Mouse (Mus musculus) kidney, embryonic 16.5 days (tissue): ENCODE results near the gene Chchd6. TPM values are rescaled to one million over a fixed set of nuclear protein-coding genes. Genes with fewer than 3 reads are reported as not detected.

Experiments used
- ATAC-seq: fragments of 200-750 bp; cut with Nextera tagmentation; 2 replicates; pipeline ENCODE4 v1.8.0; 2017; ENCODE audit warnings: moderate TSS enrichment; ENCODE audit not compliant: low FRiP score, low TSS enrichment
- H3K27ac ChIP-seq: fragments of 300-500 bp; sonication (generic); 2 replicates; pipeline ENCODE4 v1.5.1; 2014; ENCODE audit warnings: low read length
- H3K27me3 ChIP-seq: fragments of 300-500 bp; sonication (generic); 2 replicates; pipeline ENCODE4 v1.6.1; 2014; ENCODE audit warnings: low read length, control low read depth, mixed read lengths; ENCODE audit not compliant: insufficient read depth
- H3K36me3 ChIP-seq: fragments of 300-500 bp; sonication (generic); 2 replicates; pipeline ENCODE4 v1.6.1; 2014; ENCODE audit warnings: low read length, control low read depth, mixed read lengths; ENCODE audit not compliant: insufficient read depth
- H3K4me1 ChIP-seq: fragments of 300-500 bp; sonication (generic); 2 replicates; pipeline ENCODE4 v1.6.1; 2014; ENCODE audit warnings: low read length, control low read depth, mixed read lengths; ENCODE audit not compliant: insufficient read depth
- H3K4me2 ChIP-seq: fragments of 300-500 bp; sonication (generic); replicated peaks from 2 replicates; pipeline ENCODE4 v1.6.1; 2014; ENCODE audit warnings: low read depth, low read length
- H3K4me3 ChIP-seq: fragments of 300-500 bp; sonication (generic); 2 replicates; pipeline ENCODE4 v1.5.1; 2014; ENCODE audit warnings: mild to moderate bottlenecking, low read length
- H3K9ac ChIP-seq: fragments of 300-500 bp; sonication (generic); replicated peaks from 2 replicates; pipeline ENCODE4 v1.6.1; 2014; ENCODE audit warnings: low read length
- H3K9me3 ChIP-seq: fragments of 300-500 bp; sonication (generic); 2 replicates; pipeline ENCODE4 v1.6.1; 2016; ENCODE audit warnings: low read length, control low read depth
- WGBS: fragments of 180-500 bp; shearing (Covaris S2); extraction: QIAGEN DNeasy Blood & Tissue Kit; methylation state at CpG from one replicate; pipeline ENCODE4 v1.1.7; 2014; 5-methylcytosine and 5-hydroxymethylcytosine counted together
- polyA plus RNA-seq: library from polyadenylated mRNA; unstranded; fragments of >200 nt; fragmentation: Nextera tagmentation; extraction: Ambion mirVana; gene quantifications from 2 replicates; pipeline ENCODE4 v1.2.1, GENCODE M21; 2015

Gene Chchd6
- polyA plus RNA-seq, 1 experiment from 2014 or later, result 72.3 TPM

GRCm38 (mm10) chr6:89595777-89596146, 310 bp upstream of the Chchd6 start:
- H3K27me3 ChIP-seq, result no peaks in the 10 kb centered on the region
- peak; percentile 40 for ATAC-seq
- no peak overlapping the region for H3K27ac ChIP-seq
- H3K4me2 ChIP-seq, result peak overlapping the region; percentile 85
- H3K36me3 ChIP-seq, result no peaks in the 10 kb centered on the region
- peaks cover 11% of the 10 kb centered on the region; the same call in 1 of the 2 replicates for H3K9me3 ChIP-seq
- peaks cover 5% of the 10 kb centered on the region for H3K4me1 ChIP-seq
- WGBS, result 21% methylated on average over 5 of the region's 5 CpGs
- H3K9ac ChIP-seq, result no peak overlapping the region
- H3K4me3 ChIP-seq, result peak overlapping the region; percentile 79

GRCm38 (mm10) chr6:89592016-89592415, 3.4 kb downstream of the Chchd6 start:
- Histone ChIP-seq H3K9ac (no peak overlapping the region), H3K4me1 (peaks cover 5% of the 10 kb centered on the region), H3K9me3 (peaks cover under 1% of the 10 kb centered on the region; the same call in 1 of the 2 replicates), H3K27me3 (no peaks in the 10 kb centered on the region), H3K4me3 (no peak overlapping the region), H3K27ac (no peak overlapping the region), H3K36me3 (no peaks in the 10 kb centered on the region), H3K4me2 (no peak overlapping the region)
- no peak for ATAC-seq
- WGBS, result 78% methylated on average over 3 of the region's 3 CpGs

GRCm38 (mm10) chr6:89591531-89591930, 3.9 kb downstream of the Chchd6 start:
- Histone ChIP-seq H3K27me3 (no peaks in the 10 kb centered on the region), H3K4me1 (peaks cover 5% of the 10 kb centered on the region), H3K27ac (no peak overlapping the region), H3K4me3 (no peak overlapping the region), H3K9ac (no peak overlapping the region), H3K4me2 (no peak overlapping the region), H3K36me3 (no peaks in the 10 kb centered on the region), H3K9me3 (no peaks in the 10 kb centered on the region)
- WGBS, result 81% methylated on average over 3 of the region's 3 CpGs
- no peak for ATAC-seq

GRCm38 (mm10) chr6:89585696-89586095, 9.8 kb downstream of the Chchd6 start:
- Histone ChIP-seq H3K4me1 (peaks cover 15% of the 10 kb centered on the region; the same call in 1 of the 2 replicates), H3K27ac (no peak overlapping the region), H3K4me2 (no peak overlapping the region), H3K9ac (no peak overlapping the region), H3K4me3 (no peak overlapping the region), H3K9me3 (no peaks in the 10 kb centered on the region), H3K36me3 (no peaks in the 10 kb centered on the region), H3K27me3 (no peaks in the 10 kb centered on the region)
- ATAC-seq, result no peak

GRCm38 (mm10) chr6:89584634-89585409, 10.6 kb downstream of the Chchd6 start:
- ATAC-seq, result peak; percentile 61; the same call in 1 of the 2 replicates
- Histone ChIP-seq H3K27ac (no peak overlapping the region), H3K27me3 (no peaks in the 10 kb centered on the region), H3K36me3 (no peaks in the 10 kb centered on the region), H3K4me3 (no peak overlapping the region), H3K4me1 (peaks cover 15% of the 10 kb centered on the region; the same call in 1 of the 2 replicates), H3K9ac (no peak overlapping the region), H3K9me3 (no peaks in the 10 kb centered on the region), H3K4me2 (no peak overlapping the region)
- WGBS, result 12% methylated on average over 5 of the region's 5 CpGs

- 80% methylated on average over 3 of the region's 3 CpGs for WGBS
- no peaks in the 10 kb centered on the region for H3K36me3 ChIP-seq
These were observed 12.3 kb downstream of the Chchd6 start for GRCm38 (mm10) chr6:89583170-89583569.

GRCm38 (mm10) chr6:89574641-89575040, 20.8 kb downstream of the Chchd6 start:
- WGBS, result 61% methylated on average over 2 of the region's 2 CpGs
- Histone ChIP-seq H3K4me3 (no peak overlapping the region), H3K27me3 (no peaks in the 10 kb centered on the region), H3K36me3 (no peaks in the 10 kb centered on the region), H3K9ac (no peak overlapping the region), H3K9me3 (no peaks in the 10 kb centered on the region), H3K27ac (no peak overlapping the region), H3K4me1 (no peaks in the 10 kb centered on the region), H3K4me2 (no peak overlapping the region)
- ATAC-seq, result no peak

More at GRCm38 (mm10) chr6:89583170-89583569, 12.3 kb downstream of the Chchd6 start:
- H3K27me3 ChIP-seq, result no peaks in the 10 kb centered on the region
- no peak overlapping the region for H3K4me2 ChIP-seq
- ATAC-seq, result no peak
- H3K4me3 ChIP-seq, result no peak overlapping the region
- no peak overlapping the region for H3K9ac ChIP-seq
- peaks cover 15% of the 10 kb centered on the region; the same call in 1 of the 2 replicates for H3K4me1 ChIP-seq
- H3K9me3 ChIP-seq, result no peaks in the 10 kb centered on the region
- H3K27ac ChIP-seq, result no peak overlapping the region

- Histone ChIP-seq H3K4me2 (no peak overlapping the region), H3K36me3 (no peaks in the 10 kb centered on the region), H3K9me3 (no peaks in the 10 kb centered on the region), H3K27me3 (no peaks in the 10 kb centered on the region), H3K4me1 (no peaks in the 10 kb centered on the region), H3K4me3 (no peak overlapping the region), H3K27ac (no peak overlapping the region), H3K9ac (no peak overlapping the region)
- 90% methylated on average over 2 of the region's 2 CpGs for WGBS
- ATAC-seq, result no peak
These were observed 21.7 kb downstream of the Chchd6 start for GRCm38 (mm10) chr6:89573768-89574167.

- H3K36me3 ChIP-seq, result no peaks in the 10 kb centered on the region
- no peak overlapping the region for H3K9ac ChIP-seq
- H3K4me3 ChIP-seq, result no peak overlapping the region
- H3K9me3 ChIP-seq, result no peaks in the 10 kb centered on the region
- H3K27me3 ChIP-seq, result no peaks in the 10 kb centered on the region
- H3K4me2 ChIP-seq, result no peak overlapping the region
- ATAC-seq, result no peak
- H3K4me1 ChIP-seq, result no peaks in the 10 kb centered on the region
- H3K27ac ChIP-seq, result no peak overlapping the region
These were observed 22.4 kb downstream of the Chchd6 start for GRCm38 (mm10) chr6:89572921-89573636.

- Histone ChIP-seq H3K27me3 (no peaks in the 10 kb centered on the region), H3K9ac (no peak overlapping the region), H3K4me2 (no peak overlapping the region), H3K4me1 (no peaks in the 10 kb centered on the region), H3K36me3 (no peaks in the 10 kb centered on the region), H3K27ac (no peak overlapping the region), H3K4me3 (no peak overlapping the region), H3K9me3 (no peaks in the 10 kb centered on the region)
- no peak for ATAC-seq
- WGBS, result 81% methylated on average over 4 of the region's 4 CpGs
These were observed 26.1 kb downstream of the Chchd6 start for GRCm38 (mm10) chr6:89569370-89569769.
